Mouse (Mus musculus) lung, embryonic 16.5 days (tissue): Measurements from ENCODE around the gene Sh3glb2. TPM values are rescaled to one million over a fixed set of nuclear protein-coding genes. Genes with fewer than 3 reads are reported as not detected.

ENCODE experiments used
- ATAC-seq: fragments of 200-750 bp; cut with Nextera tagmentation; 2 replicates; pipeline ENCODE4 v1.8.0; 2017; ENCODE audit warnings: low read depth, mild to moderate bottlenecking, moderate library complexity
- H3K27ac ChIP-seq: fragments of 300-500 bp; sonication (generic); 2 replicates; pipeline ENCODE4 v1.5.1; 2014; ENCODE audit warnings: mild to moderate bottlenecking, control low read depth, low read length
- H3K27me3 ChIP-seq: fragments of 300-500 bp; sonication (generic); 2 replicates; pipeline ENCODE4 v1.6.1; 2014; ENCODE audit warnings: low read depth, low read length, mixed read lengths; ENCODE audit not compliant: control insufficient read depth, insufficient read depth
- H3K36me3 ChIP-seq: fragments of 300-500 bp; sonication (generic); 2 replicates; pipeline ENCODE4 v1.6.1; 2014; ENCODE audit warnings: low read length; ENCODE audit not compliant: control insufficient read depth, insufficient read depth
- H3K4me1 ChIP-seq: fragments of 300-500 bp; sonication (generic); replicated peaks from 2 replicates; pipeline ENCODE4 v1.6.1; 2014; ENCODE audit warnings: low read length, mixed read lengths; ENCODE audit not compliant: control insufficient read depth, insufficient read depth
- H3K4me2 ChIP-seq: fragments of 300-500 bp; sonication (generic); 2 replicates; pipeline ENCODE4 v1.6.1; 2014; ENCODE audit warnings: low read depth, low read length, control low read depth
- H3K4me3 ChIP-seq: fragments of 300-500 bp; sonication (generic); 2 replicates; pipeline ENCODE4 v1.5.1; 2014; ENCODE audit warnings: mild to moderate bottlenecking, low read length, control low read depth
- H3K9ac ChIP-seq: fragments of 300-500 bp; sonication (generic); 2 replicates; pipeline ENCODE4 v1.6.1; 2014; ENCODE audit warnings: low read length, control low read depth
- H3K9me3 ChIP-seq: fragments of 300-500 bp; sonication (generic); 2 replicates; pipeline ENCODE4 v1.6.1; 2016; ENCODE audit warnings: low read length; ENCODE audit not compliant: control insufficient read depth
- WGBS: fragments of 180-500 bp; shearing (Covaris S2); extraction: QIAGEN DNeasy Blood & Tissue Kit; methylation state at CpG from one replicate; pipeline ENCODE4 v1.1.7; 2014; 5-methylcytosine and 5-hydroxymethylcytosine counted together
- polyA plus RNA-seq: library from polyadenylated mRNA; unstranded; fragments of >200 nt; fragmentation: Nextera tagmentation; extraction: Ambion mirVana; gene quantifications from 2 replicates; pipeline ENCODE4 v1.2.1, GENCODE M21; 2015

Sh3glb2 gene
- polyA plus RNA-seq, result 81.5 and 83.9 TPM in 2 replicates

GRCm38 (mm10) chr2:30358533-30359531, at the start of gene Sh3glb2:
Gene Sh3glb2 (minus strand): TSS chr2:30359337.
- Histone ChIP-seq H3K4me1 (peaks cover 23% of the 10 kb centered on the region), H3K27me3 (no peaks in the 10 kb centered on the region), H3K36me3 (0 out of 2 replicates have a peak, but pooled peaks cover 2% of the 10 kb centered on the region), H3K4me3 (peak within 1 kb of the TSS; percentile 80), H3K9me3 (no peaks in the 10 kb centered on the region), H3K4me2 (peak within 1 kb of the TSS; percentile 90), H3K9ac (peak within 1 kb of the TSS; percentile 83), H3K27ac (peak within 1 kb of the TSS; percentile 60)
- ATAC-seq, result peak; percentile 72
- WGBS, result 1% methylated on average over 56 of the region's 73 CpGs

- Histone ChIP-seq H3K4me2 (no peak overlapping the region), H3K9me3 (no peaks in the 10 kb centered on the region), H3K4me3 (no peak overlapping the region), H3K9ac (no peak overlapping the region), H3K27me3 (no peaks in the 10 kb centered on the region), H3K36me3 (peaks cover 9% of the 10 kb centered on the region), H3K4me1 (peaks cover 2% of the 10 kb centered on the region; the same call in 1 of the 2 replicates), H3K27ac (no peak overlapping the region)
- WGBS, result 74% methylated on average over 8 of the region's 8 CpGs
- no peak for ATAC-seq
Observed at GRCm38 (mm10) chr2:30408452-30409100, 49.4 kb upstream of the Sh3glb2 start.

GRCm38 (mm10) chr2:30407778-30408177, 48.6 kb upstream of the Sh3glb2 start:
- Histone ChIP-seq H3K4me3 (no peak overlapping the region), H3K27ac (no peak overlapping the region), H3K27me3 (no peaks in the 10 kb centered on the region), H3K9me3 (no peaks in the 10 kb centered on the region), H3K9ac (no peak overlapping the region), H3K4me2 (no peak overlapping the region), H3K4me1 (no peaks in the 10 kb centered on the region), H3K36me3 (peaks cover 10% of the 10 kb centered on the region)
- WGBS, result 88% methylated on average over 10 of the region's 10 CpGs
- ATAC-seq, result no peak

GRCm38 (mm10) chr2:30407221-30407620, 48.1 kb upstream of the Sh3glb2 start:
- Histone ChIP-seq H3K4me2 (no peak overlapping the region), H3K27ac (no peak overlapping the region), H3K9ac (no peak overlapping the region), H3K27me3 (no peaks in the 10 kb centered on the region), H3K9me3 (no peaks in the 10 kb centered on the region), H3K36me3 (peaks cover 15% of the 10 kb centered on the region), H3K4me3 (no peak overlapping the region), H3K4me1 (no peaks in the 10 kb centered on the region)
- no peak for ATAC-seq
- 81% methylated on average over 2 of the region's 2 CpGs for WGBS

GRCm38 (mm10) chr2:30403870-30404269, 44.7 kb upstream of the Sh3glb2 start:
- Histone ChIP-seq H3K27ac (no peak overlapping the region), H3K4me2 (no peak overlapping the region), H3K36me3 (peaks cover 14% of the 10 kb centered on the region), H3K9ac (no peak overlapping the region), H3K27me3 (no peaks in the 10 kb centered on the region), H3K9me3 (no peaks in the 10 kb centered on the region), H3K4me3 (no peak overlapping the region), H3K4me1 (peaks cover 7% of the 10 kb centered on the region; the same call in 1 of the 2 replicates)
- no peak for ATAC-seq
- WGBS, result 74% methylated on average over 1 of the region's 1 CpGs

- H3K36me3 ChIP-seq, result peaks cover 12% of the 10 kb centered on the region
- no peaks in the 10 kb centered on the region for H3K27me3 ChIP-seq
- no peak overlapping the region for H3K4me3 ChIP-seq
- WGBS, result 73% methylated on average over 2 of the region's 2 CpGs
- H3K4me1 ChIP-seq, result peaks cover 13% of the 10 kb centered on the region; the same call in 1 of the 2 replicates
- H3K9me3 ChIP-seq, result no peaks in the 10 kb centered on the region
- H3K4me2 ChIP-seq, result no peak overlapping the region
- H3K27ac ChIP-seq, result no peak overlapping the region
- H3K9ac ChIP-seq, result no peak overlapping the region
- ATAC-seq, result no peak
Observed at GRCm38 (mm10) chr2:30402843-30403242, 43.7 kb upstream of the Sh3glb2 start.

- no peak for ATAC-seq
- H3K4me2 ChIP-seq, result no peak overlapping the region
- no peaks in the 10 kb centered on the region for H3K9me3 ChIP-seq
- peaks cover 16% of the 10 kb centered on the region for H3K36me3 ChIP-seq
- peaks cover 13% of the 10 kb centered on the region; the same call in 1 of the 2 replicates for H3K4me1 ChIP-seq
- no peak overlapping the region for H3K27ac ChIP-seq
- H3K9ac ChIP-seq, result no peak overlapping the region
- no peak overlapping the region for H3K4me3 ChIP-seq
- 91% methylated on average over 9 of the region's 9 CpGs for WGBS
- H3K27me3 ChIP-seq, result no peaks in the 10 kb centered on the region
Observed at GRCm38 (mm10) chr2:30402351-30402826, 43.3 kb upstream of the Sh3glb2 start.

- Histone ChIP-seq H3K4me2 (no peak overlapping the region), H3K9me3 (no peaks in the 10 kb centered on the region), H3K27me3 (no peaks in the 10 kb centered on the region), H3K27ac (no peak overlapping the region), H3K4me1 (peaks cover 13% of the 10 kb centered on the region; the same call in 1 of the 2 replicates), H3K9ac (no peak overlapping the region), H3K4me3 (no peak overlapping the region), H3K36me3 (peaks cover 24% of the 10 kb centered on the region)
- ATAC-seq, result no peak
- 82% methylated on average over 1 of the region's 1 CpGs for WGBS
Observed at GRCm38 (mm10) chr2:30401581-30401980, 42.4 kb upstream of the Sh3glb2 start.
